ENCODE assay signal across 10 mouse cellular contexts in the genomic region with DNA sequence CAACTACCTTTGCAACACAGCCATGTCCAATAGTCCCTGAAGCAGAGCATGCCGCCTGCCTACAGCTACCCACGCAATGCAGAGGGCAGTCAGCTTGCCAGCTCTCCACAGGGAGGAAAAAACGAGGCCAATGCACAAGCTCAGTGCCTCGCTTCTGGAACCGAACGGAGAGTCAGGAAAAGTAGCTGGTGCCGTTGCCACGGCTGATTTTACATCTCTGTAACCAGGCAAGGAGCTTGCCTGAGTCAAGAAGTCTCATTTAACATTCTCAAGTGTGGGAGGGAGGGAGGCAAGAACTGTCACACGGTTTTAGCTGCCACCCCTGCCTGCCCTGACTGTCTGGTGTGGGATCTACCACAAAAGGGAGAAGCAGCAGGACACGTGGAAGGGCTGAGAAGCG. TPM values are rescaled to one million over a fixed set of nuclear protein-coding genes. Genes with fewer than 3 reads are reported as not detected.
DNase-seq lines count a peak whose midpoint lies in the region; ATAC-seq lines count a peak whose summit lies in the region.
"Had no signal": no experiment of that assay in that cellular context is flagged by ENCODE, and none has a peak within 500 bp of the region (broad histone marks: within the 10 kb centered on the region; RNA-seq: fewer than 3 reads in every experiment).

No protein-coding gene starts in this region.

- H3K4me2 ChIP-seq in hindbrain, embryonic 13.5 days, result no peak overlapping the region
- H3K4me2 ChIP-seq: limb, embryonic 12.5 days had no signal

- H3K27me3 ChIP-seq in hindbrain, embryonic 13.5 days, result no peaks in the 10 kb centered on the region
- H3K27me3 ChIP-seq in hindbrain, embryonic 10.5 days (ENCODE audit: insufficient read depth, poor library complexity, severe bottlenecking), result no peaks in the 10 kb centered on the region
- H3K27me3 ChIP-seq: limb, embryonic 12.5 days had no signal

- intact Hi-C loops in left cerebral cortex, postnatal 4 days (cut with DNase I), result no loop called here
- intact Hi-C loops in gastrocnemius, postnatal 36 days (cut with DNase I), result loop anchor here (5.0 kb wide), 1 partner anchor 53 kb away; a partner anchor contains a TSS

- peak overlapping the region; percentile 13; the same call in 1 of the 2 replicates for H3K9ac ChIP-seq in hindbrain, embryonic 13.5 days
- H3K9ac ChIP-seq: limb, embryonic 12.5 days had no signal

- no peak for DNase-seq in hindbrain, embryonic 10.5 days (ENCODE audit: low spot score)
- peak; percentile 97 for DNase-seq in cerebellum, adult 11-12 months
- peak; percentile 81 to 92 for DNase-seq in frontal cortex, postnatal 36 days (ENCODE audit: low spot score in 2 of 2)
- peak; percentile 85 for DNase-seq in left cerebral cortex, postnatal 4 days
- no peak for DNase-seq in embryo, embryonic 11 days
- no peak for DNase-seq in gastrocnemius, postnatal 36 days
- DNase-seq in lung, postnatal 4 days, result no peak
- DNase-seq: heart, postnatal 10 days had no signal

- WGBS in hindbrain, embryonic 13.5 days, result 79% methylated on average over 11 of the region's 11 CpGs
- WGBS in hindbrain, embryonic 10.5 days, result 76% methylated on average over 11 of the region's 11 CpGs

- no peaks in the 10 kb centered on the region for H3K4me1 ChIP-seq in hindbrain, embryonic 13.5 days (replicated peaks)
- H3K4me1 ChIP-seq in hindbrain, embryonic 10.5 days (replicated peaks), result no peaks in the 10 kb centered on the region
- H3K4me1 ChIP-seq: limb, embryonic 12.5 days had no signal

- H3K36me3 ChIP-seq in hindbrain, embryonic 13.5 days, result peaks cover 57% of the 10 kb centered on the region
- peaks cover 77% of the 10 kb centered on the region for H3K36me3 ChIP-seq in hindbrain, embryonic 10.5 days

- H3K9me3 ChIP-seq in hindbrain, embryonic 13.5 days, result no peaks in the 10 kb centered on the region
- no peaks in the 10 kb centered on the region for H3K9me3 ChIP-seq in hindbrain, embryonic 10.5 days
- H3K9me3 ChIP-seq: limb, embryonic 12.5 days had no signal

- H3K4me3 ChIP-seq in hindbrain, embryonic 13.5 days, result no peak overlapping the region
- no peak overlapping the region for H3K4me3 ChIP-seq in hindbrain, embryonic 10.5 days
- H3K4me3 ChIP-seq: limb, embryonic 12.5 days had no signal

- ATAC-seq in hindbrain, embryonic 13.5 days (ENCODE audit: low FRiP score), result no peak

- H3K27ac ChIP-seq in hindbrain, embryonic 13.5 days, result 0 out of 2 replicates have a peak overlapping the region, but pooled peaks have one; percentile 35
- no peak overlapping the region for H3K27ac ChIP-seq in hindbrain, embryonic 10.5 days
- H3K27ac ChIP-seq: limb, embryonic 12.5 days had no signal

RNA-seq across cellular contexts. Expression of a gene that starts 54.4 kb away (rescaled TPM):
- 63.1 and 65.8 TPM in 2 replicates for polyA plus RNA-seq in hindbrain, embryonic 13.5 days (2015; fragmentation: Nextera tagmentation; extraction: Ambion mirVana)
- 1.8 and 3.6 TPM in 2 replicates for polyA plus RNA-seq in hindbrain, embryonic 10.5 days (2016; fragmentation: Nextera tagmentation; extraction: Ambion mirVana)
- 100 to 1,000 TPM; 593 to 607 TPM for total RNA-seq in left cerebral cortex, postnatal 4 days (2021)
- total RNA-seq in gastrocnemius, postnatal 36 days (2021), result 100 to 1,000 TPM in 1 of 2 experiments, 10 to 100 TPM in 1; 95.5 to 115 TPM

Comparison
In these comparisons a context has a peak if more than half of its experiments do, and no peak if none do; other contexts are left out.
1. DNase-seq: peak in cerebellum, adult 11-12 months (single experiment), frontal cortex, postnatal 36 days (2 of 2) and left cerebral cortex, postnatal 4 days (single experiment); none in hindbrain, embryonic 10.5 days (single experiment), embryo, embryonic 11 days (single experiment), gastrocnemius, postnatal 36 days (0 of 2) and lung, postnatal 4 days (0 of 2).
2. RNA of a gene that starts 54.4 kb away (total RNA-seq): 593 to 607 TPM in left cerebral cortex, postnatal 4 days; 95.5 to 115 TPM in gastrocnemius, postnatal 36 days; every median in the first group is over 4 times any median in the second.